Mouse (Mus musculus): Measurements from ENCODE around the gene Postn.

The Postn gene

GRCm38 (mm10) chr3:54376014-54376413, 15.1 kb downstream of the Postn start:
- Histone ChIP-seq H3K4me1 (replicated peaks; ENCODE audit: low read depth, low read length) (peaks cover 8% of the 10 kb centered on the region), H3K9me3 (ENCODE audit: low read length) (peaks cover 12% of the 10 kb centered on the region), H3K27me3 (ENCODE audit: insufficient read depth, low read length) (no peaks in the 10 kb centered on the region), H3K36me3 (ENCODE audit: insufficient read depth, low read length) (no peaks in the 10 kb centered on the region), H3K4me3 (replicated peaks; ENCODE audit: low read length) (no peak overlapping the region)
- TF ChIP-seq NANOG (IDR thresholded peaks at IDR 0.05; ENCODE audit: borderline replicate concordance, low read length) (no peak), CTCF (conservative IDR thresholded peaks at IDR 0.05; ENCODE audit: low read length) (no peak), POU5F1 (IDR thresholded peaks at IDR 0.05; ENCODE audit: borderline replicate concordance, low read length) (no peak)

GRCm38 (mm10) chr3:54377647-54378046, 16.7 kb downstream of the Postn start:
- Histone ChIP-seq H3K36me3 (ENCODE audit: insufficient read depth, low read length) (no peaks in the 10 kb centered on the region), H3K27me3 (ENCODE audit: insufficient read depth, low read length) (no peaks in the 10 kb centered on the region), H3K4me1 (replicated peaks; ENCODE audit: low read depth, low read length) (peaks cover 8% of the 10 kb centered on the region), H3K9me3 (ENCODE audit: low read length) (peaks cover 12% of the 10 kb centered on the region), H3K4me3 (replicated peaks; ENCODE audit: low read length) (no peak overlapping the region)
- no peak for TF ChIP-seq CTCF (conservative IDR thresholded peaks at IDR 0.05; ENCODE audit: low read length)
- TF ChIP-seq POU5F1 (IDR thresholded peaks at IDR 0.05; ENCODE audit: borderline replicate concordance, low read length): no peak
- no peak for TF ChIP-seq NANOG (IDR thresholded peaks at IDR 0.05; ENCODE audit: borderline replicate concordance, low read length)

GRCm38 (mm10) chr3:54378135-54378534, 17.2 kb downstream of the Postn start:
- Histone ChIP-seq H3K27me3 (ENCODE audit: insufficient read depth, low read length) (no peaks in the 10 kb centered on the region), H3K4me1 (replicated peaks; ENCODE audit: low read depth, low read length) (peaks cover 8% of the 10 kb centered on the region), H3K9me3 (ENCODE audit: low read length) (peaks cover 12% of the 10 kb centered on the region), H3K36me3 (ENCODE audit: insufficient read depth, low read length) (no peaks in the 10 kb centered on the region), H3K4me3 (replicated peaks; ENCODE audit: low read length) (no peak overlapping the region)
- TF ChIP-seq POU5F1 (IDR thresholded peaks at IDR 0.05; ENCODE audit: borderline replicate concordance, low read length) (no peak), CTCF (conservative IDR thresholded peaks at IDR 0.05; ENCODE audit: low read length) (no peak)

- no peaks in the 10 kb centered on the region for H3K27me3 ChIP-seq (ENCODE audit: insufficient read depth, low read length)
- no peak overlapping the region for H3K4me3 ChIP-seq (replicated peaks; ENCODE audit: low read length)
- peaks cover 8% of the 10 kb centered on the region for H3K4me1 ChIP-seq (replicated peaks; ENCODE audit: low read depth, low read length)
Measured at GRCm38 (mm10) chr3:54379981-54380380, 19.1 kb downstream of the Postn start.

GRCm38 (mm10) chr3:54399321-54399720, 38.4 kb downstream of the Postn start:
- Histone ChIP-seq H3K4me3 (replicated peaks; ENCODE audit: low read length) (no peak overlapping the region), H3K9me3 (ENCODE audit: low read length) (no peaks in the 10 kb centered on the region), H3K27me3 (ENCODE audit: insufficient read depth, low read length) (no peaks in the 10 kb centered on the region), H3K36me3 (ENCODE audit: insufficient read depth, low read length) (no peaks in the 10 kb centered on the region), H3K4me1 (replicated peaks; ENCODE audit: low read depth, low read length) (peaks cover 7% of the 10 kb centered on the region)
- TF ChIP-seq NANOG (IDR thresholded peaks at IDR 0.05; ENCODE audit: borderline replicate concordance, low read length) (no peak), CTCF (conservative IDR thresholded peaks at IDR 0.05; ENCODE audit: low read length) (no peak), POU5F1 (IDR thresholded peaks at IDR 0.05; ENCODE audit: borderline replicate concordance, low read length) (no peak)

More at GRCm38 (mm10) chr3:54379981-54380380, 19.1 kb downstream of the Postn start:
- TF ChIP-seq POU5F1 (IDR thresholded peaks at IDR 0.05; ENCODE audit: borderline replicate concordance, low read length) (no peak), CTCF (conservative IDR thresholded peaks at IDR 0.05; ENCODE audit: low read length) (no peak), NANOG (IDR thresholded peaks at IDR 0.05; ENCODE audit: borderline replicate concordance, low read length) (no peak)
- Histone ChIP-seq H3K36me3 (ENCODE audit: insufficient read depth, low read length) (no peaks in the 10 kb centered on the region), H3K9me3 (ENCODE audit: low read length) (peaks cover 7% of the 10 kb centered on the region)

GRCm38 (mm10) chr3:54399911-54400310, 39.0 kb downstream of the Postn start:
- Histone ChIP-seq H3K9me3 (ENCODE audit: low read length) (no peaks in the 10 kb centered on the region), H3K27me3 (ENCODE audit: insufficient read depth, low read length) (no peaks in the 10 kb centered on the region), H3K4me3 (replicated peaks; ENCODE audit: low read length) (no peak overlapping the region), H3K36me3 (ENCODE audit: insufficient read depth, low read length) (no peaks in the 10 kb centered on the region), H3K4me1 (replicated peaks; ENCODE audit: low read depth, low read length) (peaks cover 7% of the 10 kb centered on the region)
- no peak for TF ChIP-seq CTCF (conservative IDR thresholded peaks at IDR 0.05; ENCODE audit: low read length)
- no peak for TF ChIP-seq POU5F1 (IDR thresholded peaks at IDR 0.05; ENCODE audit: borderline replicate concordance, low read length)
- no peak for TF ChIP-seq NANOG (IDR thresholded peaks at IDR 0.05; ENCODE audit: borderline replicate concordance, low read length)

GRCm38 (mm10) chr3:54400617-54401016, 39.7 kb downstream of the Postn start:
- Histone ChIP-seq H3K9me3 (ENCODE audit: low read length) (no peaks in the 10 kb centered on the region), H3K4me1 (replicated peaks; ENCODE audit: low read depth, low read length) (peaks cover 7% of the 10 kb centered on the region), H3K4me3 (replicated peaks; ENCODE audit: low read length) (no peak overlapping the region), H3K36me3 (ENCODE audit: insufficient read depth, low read length) (no peaks in the 10 kb centered on the region), H3K27me3 (ENCODE audit: insufficient read depth, low read length) (no peaks in the 10 kb centered on the region)
- no peak for TF ChIP-seq POU5F1 (IDR thresholded peaks at IDR 0.05; ENCODE audit: borderline replicate concordance, low read length)
- TF ChIP-seq CTCF (conservative IDR thresholded peaks at IDR 0.05; ENCODE audit: low read length): no peak
- TF ChIP-seq NANOG (IDR thresholded peaks at IDR 0.05; ENCODE audit: borderline replicate concordance, low read length): no peak

- H3K36me3 ChIP-seq (ENCODE audit: insufficient read depth, low read length): no peaks in the 10 kb centered on the region
- peaks cover 7% of the 10 kb centered on the region for H3K4me1 ChIP-seq (replicated peaks; ENCODE audit: low read depth, low read length)
- TF ChIP-seq POU5F1 (IDR thresholded peaks at IDR 0.05; ENCODE audit: borderline replicate concordance, low read length) (no peak), NANOG (IDR thresholded peaks at IDR 0.05; ENCODE audit: borderline replicate concordance, low read length) (no peak), CTCF (conservative IDR thresholded peaks at IDR 0.05; ENCODE audit: low read length) (no peak)
- no peaks in the 10 kb centered on the region for H3K27me3 ChIP-seq (ENCODE audit: insufficient read depth, low read length)
- H3K4me3 ChIP-seq (replicated peaks; ENCODE audit: low read length): no peak overlapping the region
- H3K9me3 ChIP-seq (ENCODE audit: low read length): no peaks in the 10 kb centered on the region
Measured at GRCm38 (mm10) chr3:54401706-54402105, 40.8 kb downstream of the Postn start.

GRCm38 (mm10) chr3:54403791-54404190, 42.9 kb downstream of the Postn start:
- Histone ChIP-seq H3K4me1 (replicated peaks; ENCODE audit: low read depth, low read length) (peaks cover 7% of the 10 kb centered on the region), H3K9me3 (ENCODE audit: low read length) (no peaks in the 10 kb centered on the region), H3K4me3 (replicated peaks; ENCODE audit: low read length) (no peak overlapping the region), H3K27me3 (ENCODE audit: insufficient read depth, low read length) (no peaks in the 10 kb centered on the region), H3K36me3 (ENCODE audit: insufficient read depth, low read length) (no peaks in the 10 kb centered on the region)
- TF ChIP-seq NANOG (IDR thresholded peaks at IDR 0.05; ENCODE audit: borderline replicate concordance, low read length) (no peak), CTCF (conservative IDR thresholded peaks at IDR 0.05; ENCODE audit: low read length) (no peak), POU5F1 (IDR thresholded peaks at IDR 0.05; ENCODE audit: borderline replicate concordance, low read length) (no peak)
